Mouse (Mus musculus) G1E-ER4 (cell line): Measurements from ENCODE around the gene Clybl. TPM values are rescaled to one million over a fixed set of nuclear protein-coding genes. Genes with fewer than 3 reads are reported as not detected.

Source experiments
- GATA1 ChIP-seq: IDR thresholded peaks from one replicate; pipeline ENCODE4 v1.8.0; 2012; ENCODE audit warnings: low read length, inconsistent platforms
- polyA plus RNA-seq: library from polyadenylated mRNA; stranded (reverse); fragments of >175 nt; gene quantifications from 2 replicates; pipeline ENCODE4 v1.2.3, GENCODE M21; 2012

Clybl gene
- polyA plus RNA-seq: 30.1 and 38.4 TPM in 2 replicates

GRCm38 (mm10) chr14:122181078-122181814 lies at the start of gene Clybl:
Clybl (plus strand) TSS chr14:122181704.
- no peak for TF ChIP-seq GATA1

- TF ChIP-seq GATA1: no peak
Measured at GRCm38 (mm10) chr14:122136368-122136928, 45.1 kb upstream of the Clybl start.

GRCm38 (mm10) chr14:122137234-122137633 lies 44.3 kb upstream of the Clybl start:
- TF ChIP-seq GATA1: no peak

- no peak for TF ChIP-seq GATA1
Measured at GRCm38 (mm10) chr14:122140126-122140525, 41.4 kb upstream of the Clybl start.

DNA sequence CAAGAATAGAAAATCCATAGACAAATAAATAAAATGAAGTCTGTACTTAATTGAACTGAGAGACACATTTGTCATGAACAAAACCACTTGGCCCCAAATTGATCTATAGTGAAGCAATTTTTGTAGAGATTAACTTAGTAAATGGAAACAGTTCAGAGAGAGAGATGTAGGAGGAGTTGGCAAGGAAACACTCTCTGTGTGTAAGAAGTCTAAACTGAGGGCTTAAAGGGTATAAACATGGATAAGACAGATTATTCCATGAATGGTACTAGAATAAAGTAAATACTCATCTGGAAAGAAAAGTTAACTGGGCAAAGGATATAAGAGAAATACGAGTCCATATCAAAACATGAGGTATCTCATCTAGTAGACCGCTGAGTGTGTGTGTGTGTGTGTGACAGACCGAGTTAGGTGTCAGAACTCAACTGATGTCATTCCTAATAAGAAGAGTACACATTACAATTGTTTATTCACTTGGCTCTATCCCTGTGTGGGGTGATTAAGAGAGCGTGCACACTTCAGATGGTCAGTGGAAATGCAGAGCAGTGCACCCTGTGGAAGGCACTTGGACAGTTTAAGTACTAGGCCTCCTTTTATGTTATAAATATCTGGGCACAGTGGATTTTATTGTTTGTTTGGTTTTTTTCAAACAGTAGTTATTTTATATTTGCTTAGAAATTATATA lies 37.8 kb upstream of the Clybl start:
- no peak for TF ChIP-seq GATA1

DNA sequence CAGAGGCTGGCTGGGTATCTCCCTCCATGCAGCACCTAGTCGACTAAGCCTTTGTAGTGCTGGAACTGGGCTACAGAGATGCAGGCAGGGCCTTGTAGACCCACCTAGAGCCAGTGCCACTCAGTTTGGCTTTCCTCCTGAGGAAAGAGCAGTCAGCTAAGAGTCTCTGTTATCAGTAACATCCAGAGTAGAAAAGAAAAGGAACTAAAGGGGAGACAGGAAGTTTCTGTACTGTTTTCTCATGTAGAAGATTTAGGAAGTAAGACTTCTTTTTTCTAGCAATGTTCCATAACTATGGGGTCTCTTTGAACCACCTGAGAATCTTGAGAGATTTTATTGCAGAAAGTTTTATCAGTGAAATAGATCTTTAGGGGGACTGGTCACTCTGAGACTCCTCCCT lies 36.1 kb upstream of the Clybl start:
- no peak for TF ChIP-seq GATA1

DNA sequence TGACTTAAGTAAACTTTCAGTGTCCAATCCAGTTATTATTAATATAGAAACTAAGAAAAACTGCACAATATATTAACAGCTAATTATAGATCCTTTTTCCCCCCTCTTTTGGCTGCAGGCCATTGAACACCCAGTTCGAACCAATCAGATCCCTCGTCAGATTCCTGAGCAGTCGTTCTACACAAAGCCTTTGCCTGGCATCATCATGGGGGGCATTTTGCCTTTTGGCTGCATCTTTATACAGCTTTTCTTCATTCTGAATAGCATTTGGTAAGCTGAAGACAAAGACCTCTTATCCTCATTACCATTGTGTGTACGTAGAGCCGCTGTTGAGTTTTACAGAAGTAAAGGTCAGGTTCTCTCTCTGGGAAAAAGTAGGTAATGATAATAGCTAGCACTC lies 30.9 kb upstream of the Clybl start:
- TF ChIP-seq GATA1: no peak

DNA sequence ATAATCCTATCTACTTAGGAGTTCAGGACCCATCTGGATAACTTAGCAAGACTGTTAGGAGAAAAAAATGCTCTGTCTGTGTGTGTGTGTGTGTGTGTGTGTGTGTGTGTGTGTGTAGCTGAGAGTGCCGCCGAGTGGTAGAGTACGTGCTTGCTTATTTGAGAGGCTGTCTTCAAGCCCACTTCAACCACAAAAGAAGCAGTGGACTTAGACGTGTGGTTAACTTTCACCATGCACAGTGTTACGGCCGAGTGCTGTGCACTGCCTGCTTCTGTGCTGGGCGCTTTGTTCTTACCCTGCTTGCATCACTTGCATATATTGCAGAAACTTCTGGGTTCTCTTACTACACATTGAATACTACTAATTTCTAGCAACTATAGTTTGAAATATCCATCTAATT lies 23.8 kb upstream of the Clybl start:
- no peak for TF ChIP-seq GATA1

DNA sequence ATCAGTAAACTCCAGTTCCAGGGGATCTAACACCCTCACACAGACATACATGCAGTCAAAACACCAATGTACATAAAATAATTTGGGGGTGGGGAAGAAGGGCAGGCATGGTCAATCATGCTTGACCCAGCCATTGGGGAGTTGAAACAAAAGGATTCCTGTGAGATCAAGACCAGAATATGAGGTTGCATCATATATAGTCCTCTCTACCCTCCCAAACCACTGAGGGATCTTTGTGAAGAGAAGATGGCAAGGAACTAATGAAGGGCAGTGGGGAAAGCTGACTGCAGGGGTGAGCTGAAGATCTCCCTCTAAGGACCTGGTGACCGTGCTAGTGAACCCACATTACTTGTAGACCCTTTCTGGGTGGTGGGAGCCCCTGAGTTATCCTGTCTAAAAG lies 20.6 kb upstream of the Clybl start:
- TF ChIP-seq GATA1: no peak

- no peak for TF ChIP-seq GATA1
Measured at GRCm38 (mm10) chr14:122168912-122169311, 12.6 kb upstream of the Clybl start.

- no peak for TF ChIP-seq GATA1
Measured at GRCm38 (mm10) chr14:122170202-122170781, 11.2 kb upstream of the Clybl start.

DNA sequence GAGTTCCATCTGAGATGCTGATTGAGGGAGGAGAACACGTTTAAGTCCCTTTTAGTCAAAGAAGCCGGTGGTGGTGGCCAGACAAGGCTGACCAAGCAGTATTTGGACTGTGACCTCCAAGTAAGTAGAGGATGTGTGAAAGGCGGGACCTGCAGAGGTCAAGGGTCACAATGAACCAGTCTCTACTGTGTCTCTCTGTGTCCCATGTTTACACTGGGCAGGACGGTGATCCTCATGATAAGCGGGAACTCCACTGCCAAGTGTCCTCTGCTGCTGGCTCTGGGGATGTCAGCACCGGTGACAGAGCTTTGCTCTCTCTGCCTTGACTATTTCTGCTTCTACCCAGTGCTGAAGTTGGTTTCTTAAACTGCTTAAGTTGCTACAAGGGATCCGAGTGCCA lies 10.5 kb upstream of the Clybl start:
- no peak for TF ChIP-seq GATA1

DNA sequence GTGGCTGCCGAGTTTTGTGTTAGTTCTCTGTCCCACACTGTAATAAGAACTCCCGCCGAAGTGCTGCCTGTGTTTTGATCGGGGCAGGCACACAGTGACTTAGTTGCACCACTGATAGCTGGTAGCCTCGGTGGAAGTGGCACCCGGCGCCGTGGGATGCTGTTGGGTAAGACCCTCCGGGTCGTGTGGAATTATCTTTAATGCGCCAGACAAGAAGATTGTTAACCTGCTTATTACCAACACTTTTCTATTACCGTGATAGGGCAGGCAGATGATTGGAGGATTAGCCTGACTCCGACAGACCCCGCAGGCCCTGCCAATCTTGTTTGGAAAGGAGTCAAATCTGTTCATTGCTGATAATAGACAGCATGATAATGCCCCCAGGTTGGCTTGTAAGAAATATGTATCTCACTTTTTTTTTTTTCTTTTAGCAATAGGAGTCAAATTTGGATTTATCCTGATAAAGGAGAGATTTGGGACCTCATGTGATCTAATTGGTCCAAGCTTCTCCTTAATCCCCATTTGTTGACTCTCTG lies 5.2 kb upstream of the Clybl start:
- no peak for TF ChIP-seq GATA1

DNA sequence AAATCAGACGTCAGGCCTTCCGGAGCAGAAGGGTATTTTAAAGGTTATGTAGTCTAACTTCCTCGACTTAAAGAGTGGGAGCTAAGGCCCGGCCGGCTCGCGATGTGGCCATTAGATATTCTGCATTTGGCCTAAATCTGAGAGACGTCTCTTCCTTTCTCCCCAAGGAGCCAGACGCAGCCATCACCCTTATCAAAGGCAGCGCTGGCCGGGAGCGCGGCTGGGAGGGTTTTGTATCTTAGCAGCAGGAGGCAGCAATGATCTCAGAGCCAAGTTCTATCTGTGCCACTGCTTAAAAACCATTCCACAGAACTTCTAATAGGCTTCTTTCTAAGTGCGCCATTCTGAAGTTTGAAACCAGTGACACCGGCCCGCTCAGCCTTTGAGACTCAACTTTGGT lies 2.2 kb upstream of the Clybl start:
- no peak for TF ChIP-seq GATA1

DNA sequence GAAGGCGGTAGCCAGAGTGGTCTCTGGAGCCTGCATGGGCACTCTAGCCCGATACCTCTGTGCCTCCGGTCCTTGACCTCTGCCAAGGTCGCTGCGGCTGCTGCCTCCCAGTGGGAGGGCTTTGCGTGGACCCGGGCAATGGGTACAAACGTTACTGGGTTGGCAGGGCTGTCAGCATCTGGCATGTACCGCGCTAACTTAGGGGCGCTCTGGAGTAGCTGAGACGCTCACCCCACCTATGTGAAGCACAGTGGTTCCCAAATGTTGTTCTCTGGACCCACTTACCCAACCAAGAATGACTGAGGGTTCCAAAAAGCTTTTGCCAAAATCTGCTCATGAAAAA lies 282 bp downstream of the Clybl start:
- TF ChIP-seq GATA1: no peak

DNA sequence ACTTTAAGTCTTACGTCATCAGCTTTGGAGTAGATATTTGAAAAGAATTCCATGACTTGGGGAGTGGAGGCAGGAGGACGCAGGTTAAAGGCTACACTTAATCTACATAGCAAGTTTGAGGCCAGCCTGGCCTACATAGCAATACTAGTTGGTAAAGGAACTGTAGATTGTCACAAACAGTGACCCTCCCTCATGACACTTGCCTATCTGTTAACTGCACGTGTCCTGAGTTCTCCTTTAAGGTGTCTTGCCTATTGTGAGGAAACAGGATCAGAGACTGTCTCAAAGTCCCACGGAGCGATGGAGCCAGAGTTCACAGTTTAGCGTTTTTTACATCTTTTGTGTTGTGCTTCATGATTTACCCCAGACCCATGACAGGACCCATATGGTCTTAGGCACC lies 716 bp downstream of the Clybl start:
- TF ChIP-seq GATA1: no peak
